Mouse (Mus musculus): ENCODE data around the gene Tmem88b. TPM values are rescaled to one million over a fixed set of nuclear protein-coding genes. Genes with fewer than 3 reads are reported as not detected.

Tmem88b gene
- polyA plus RNA-seq, 1 experiment from 2014 or later: 0.32 TPM

- H3K36me3 ChIP-seq: no peaks in the 10 kb centered on the region
- no peak for ATAC-seq
- H3K4me1 ChIP-seq: peaks cover 36% of the 10 kb centered on the region
- no peaks in the 10 kb centered on the region for H3K9me3 ChIP-seq (replicated peaks)
- no peak overlapping the region for H3K27ac ChIP-seq
- H3K9ac ChIP-seq: no peak overlapping the region
- WGBS (ENCODE audit: insufficient replicate concordance): 74% methylated on average over 10 of the region's 10 CpGs
- peaks cover 36% of the 10 kb centered on the region for H3K27me3 ChIP-seq (replicated peaks)
- H3K4me3 ChIP-seq: no peak overlapping the region
- no peak overlapping the region for H3K4me2 ChIP-seq
Observed at GRCm38 (mm10) chr4:155785246-155785645, 428 bp downstream of the Tmem88b start.

- Histone ChIP-seq H3K4me3 (peak overlapping the region; percentile 64), H3K4me1 (peaks cover 33% of the 10 kb centered on the region), H3K27ac (peak overlapping the region; percentile 53), H3K9ac (peak overlapping the region; percentile 75), H3K27me3 (replicated peaks) (peaks cover 42% of the 10 kb centered on the region), H3K9me3 (replicated peaks) (no peaks in the 10 kb centered on the region), H3K36me3 (no peaks in the 10 kb centered on the region), H3K4me2 (peak overlapping the region; percentile 90)
- under 1% methylated on average over 52 of the region's 52 CpGs for WGBS (ENCODE audit: insufficient replicate concordance)
- ATAC-seq: peak; percentile 69
Observed at GRCm38 (mm10) chr4:155784081-155784701, 1.5 kb downstream of the Tmem88b start.

GRCm38 (mm10) chr4:155783486-155784080, 2.1 kb downstream of the Tmem88b start:
- H3K27me3 ChIP-seq (replicated peaks): peaks cover 48% of the 10 kb centered on the region
- ATAC-seq: peak; percentile 21; the same call in 1 of the 2 replicates
- whole genome bisulfite sequencing (ENCODE audit: insufficient replicate concordance): 40% methylated on average over 16 of the region's 16 CpGs
- peak overlapping the region; percentile 64 for H3K4me3 ChIP-seq
- H3K4me2 ChIP-seq: peak overlapping the region; percentile 90
- no peaks in the 10 kb centered on the region for H3K36me3 ChIP-seq
- no peaks in the 10 kb centered on the region for H3K9me3 ChIP-seq (replicated peaks)
- no peak overlapping the region for H3K27ac ChIP-seq
- peak overlapping the region; percentile 75; the same call in 1 of the 2 replicates for H3K9ac ChIP-seq
- peaks cover 27% of the 10 kb centered on the region for H3K4me1 ChIP-seq

GRCm38 (mm10) chr4:155780895-155781294, 4.8 kb downstream of the Tmem88b start:
- WGBS (ENCODE audit: insufficient replicate concordance): 30% methylated on average over 6 of the region's 6 CpGs
- no peak overlapping the region for H3K9ac ChIP-seq
- no peaks in the 10 kb centered on the region for H3K36me3 ChIP-seq
- no peaks in the 10 kb centered on the region for H3K9me3 ChIP-seq (replicated peaks)
- peaks cover 68% of the 10 kb centered on the region for H3K27me3 ChIP-seq (replicated peaks)
- no peak overlapping the region for H3K4me3 ChIP-seq
- no peak for ATAC-seq
- no peak overlapping the region for H3K4me2 ChIP-seq
- H3K4me1 ChIP-seq: peaks cover 34% of the 10 kb centered on the region
- H3K27ac ChIP-seq: no peak overlapping the region

- no peak overlapping the region for H3K4me2 ChIP-seq
- no peak overlapping the region for H3K9ac ChIP-seq
- WGBS (ENCODE audit: insufficient replicate concordance): 66% methylated on average over 4 of the region's 4 CpGs
- H3K27me3 ChIP-seq (replicated peaks): peaks cover 74% of the 10 kb centered on the region
- H3K36me3 ChIP-seq: no peaks in the 10 kb centered on the region
- H3K4me3 ChIP-seq: no peak overlapping the region
- ATAC-seq: no peak
- peaks cover 30% of the 10 kb centered on the region for H3K4me1 ChIP-seq
- H3K9me3 ChIP-seq (replicated peaks): no peaks in the 10 kb centered on the region
- no peak overlapping the region for H3K27ac ChIP-seq
Observed at GRCm38 (mm10) chr4:155779498-155779897, 6.2 kb downstream of the Tmem88b start.

- Histone ChIP-seq H3K9ac (no peak overlapping the region), H3K4me2 (no peak overlapping the region), H3K27ac (no peak overlapping the region), H3K36me3 (no peaks in the 10 kb centered on the region), H3K9me3 (replicated peaks) (no peaks in the 10 kb centered on the region), H3K4me3 (no peak overlapping the region), H3K4me1 (peaks cover 30% of the 10 kb centered on the region), H3K27me3 (replicated peaks) (peaks cover 84% of the 10 kb centered on the region)
- 61% methylated on average over 2 of the region's 2 CpGs for WGBS (ENCODE audit: insufficient replicate concordance)
- no peak for ATAC-seq
Observed at GRCm38 (mm10) chr4:155777816-155778215, 7.9 kb downstream of the Tmem88b start.

GRCm38 (mm10) chr4:155776704-155777335, 8.9 kb downstream of the Tmem88b start:
- Histone ChIP-seq H3K9ac (no peak overlapping the region), H3K36me3 (no peaks in the 10 kb centered on the region), H3K27ac (no peak overlapping the region), H3K27me3 (replicated peaks) (peaks cover 84% of the 10 kb centered on the region), H3K4me2 (no peak overlapping the region), H3K4me1 (peaks cover 30% of the 10 kb centered on the region), H3K9me3 (replicated peaks) (no peaks in the 10 kb centered on the region), H3K4me3 (no peak overlapping the region)
- no peak for ATAC-seq
- 19% methylated on average over 2 of the region's 2 CpGs for WGBS (ENCODE audit: insufficient replicate concordance)

- no peak overlapping the region for H3K4me3 ChIP-seq
- no peak overlapping the region for H3K9ac ChIP-seq
- 60% methylated on average over 3 of the region's 3 CpGs for WGBS (ENCODE audit: insufficient replicate concordance)
- no peaks in the 10 kb centered on the region for H3K36me3 ChIP-seq
- H3K4me2 ChIP-seq: no peak overlapping the region
- ATAC-seq: no peak
- H3K27me3 ChIP-seq (replicated peaks): peaks cover 87% of the 10 kb centered on the region
- H3K27ac ChIP-seq: no peak overlapping the region
- peaks cover 30% of the 10 kb centered on the region for H3K4me1 ChIP-seq
- no peaks in the 10 kb centered on the region for H3K9me3 ChIP-seq (replicated peaks)
Observed at GRCm38 (mm10) chr4:155775855-155776254, 9.8 kb downstream of the Tmem88b start.

- H3K27me3 ChIP-seq (replicated peaks): peaks cover 87% of the 10 kb centered on the region
- no peak for ATAC-seq
Observed at GRCm38 (mm10) chr4:155774971-155775740, 10.5 kb downstream of the Tmem88b start.

GRCm38 (mm10) chr4:155774280-155774754, 11.4 kb downstream of the Tmem88b start, which contains the start of gene Vwa1:
Vwa1 (minus strand) TSS chr4:155774698.
- peak within 1 kb of the TSS; percentile 46 for H3K9ac ChIP-seq
- no peaks in the 10 kb centered on the region for H3K36me3 ChIP-seq
- H3K9me3 ChIP-seq (replicated peaks): no peaks in the 10 kb centered on the region
- under 1% methylated on average over 35 of the region's 35 CpGs for WGBS (ENCODE audit: insufficient replicate concordance)
- ATAC-seq: peak; percentile 72
- H3K4me2 ChIP-seq: peak within 1 kb of the TSS; percentile 73
- no peak within 1 kb of the TSS for H3K27ac ChIP-seq
- H3K27me3 ChIP-seq (replicated peaks): peaks cover 81% of the 10 kb centered on the region
- H3K4me1 ChIP-seq: peaks cover 43% of the 10 kb centered on the region
- H3K4me3 ChIP-seq: peak within 1 kb of the TSS; percentile 47

More at GRCm38 (mm10) chr4:155774971-155775740, 10.5 kb downstream of the Tmem88b start:
- Histone ChIP-seq H3K9ac (0 out of 2 replicates have a peak overlapping the region, but pooled peaks have one; percentile 46), H3K4me2 (peak overlapping the region; percentile 73), H3K9me3 (replicated peaks) (no peaks in the 10 kb centered on the region), H3K4me3 (peak overlapping the region; percentile 47; the same call in 1 of the 2 replicates), H3K27ac (no peak overlapping the region), H3K36me3 (no peaks in the 10 kb centered on the region), H3K4me1 (peaks cover 35% of the 10 kb centered on the region)
- WGBS (ENCODE audit: insufficient replicate concordance): 43% methylated on average over 9 of the region's 9 CpGs

- Histone ChIP-seq H3K4me1 (peaks cover 45% of the 10 kb centered on the region), H3K27ac (no peak overlapping the region), H3K36me3 (no peaks in the 10 kb centered on the region), H3K4me3 (0 out of 2 replicates have a peak overlapping the region, but pooled peaks have one; percentile 47), H3K9ac (peak overlapping the region; percentile 46), H3K4me2 (peak overlapping the region; percentile 73; the same call in 1 of the 2 replicates), H3K27me3 (replicated peaks) (peaks cover 75% of the 10 kb centered on the region), H3K9me3 (replicated peaks) (no peaks in the 10 kb centered on the region)
- no peak for ATAC-seq
- WGBS (ENCODE audit: insufficient replicate concordance): 27% methylated on average over 5 of the region's 5 CpGs
Observed at GRCm38 (mm10) chr4:155773335-155774078, 12.2 kb downstream of the Tmem88b start.

All from liver, embryonic 12.5 days (tissue).